Mouse (Mus musculus) embryonic facial prominence, embryonic 13.5 days (tissue): ENCODE results near the gene Gpr161. TPM values are rescaled to one million over a fixed set of nuclear protein-coding genes. Genes with fewer than 3 reads are reported as not detected.
A peak's percentile ranks its signal among the peaks of the same experiment; 100 is the strongest.
"Not testable (repeated sequence)": the region's sequence is repeated elsewhere in the genome, so short reads cannot be mapped to it uniquely, and the experiment has no call there.

Source experiments
- ATAC-seq: fragments of 200-750 bp; cut with Nextera tagmentation; 2 replicates; pipeline ENCODE4 v1.8.0; 2017; ENCODE audit warnings: low read depth; ENCODE audit not compliant: insufficient number of reproducible peaks, insufficient read depth, low FRiP score, low TSS enrichment
- H3K27ac ChIP-seq: fragments of 300-500 bp; sonication (generic); 2 replicates; pipeline ENCODE4 v1.5.1; 2015; ENCODE audit warnings: moderate library complexity, mild to moderate bottlenecking, inconsistent platforms
- H3K27me3 ChIP-seq: fragments of 300-500 bp; sonication (generic); 2 replicates; pipeline ENCODE4 v1.6.1; 2015; ENCODE audit warnings: mild to moderate bottlenecking, inconsistent platforms
- H3K36me3 ChIP-seq: fragments of 300-500 bp; sonication (generic); 2 replicates; pipeline ENCODE4 v1.6.1; 2015; ENCODE audit warnings: mild to moderate bottlenecking, inconsistent platforms
- H3K4me1 ChIP-seq: fragments of 300-500 bp; sonication (generic); 2 replicates; pipeline ENCODE4 v1.6.1; 2015; ENCODE audit warnings: inconsistent platforms
- H3K4me2 ChIP-seq: fragments of 300-500 bp; sonication (generic); 2 replicates; pipeline ENCODE4 v1.6.1; 2015; ENCODE audit warnings: moderate library complexity, mild to moderate bottlenecking, inconsistent platforms
- H3K4me3 ChIP-seq: fragments of 300-500 bp; sonication (generic); 2 replicates; pipeline ENCODE4 v1.5.1; 2015; ENCODE audit warnings: mild to moderate bottlenecking, inconsistent platforms
- H3K9ac ChIP-seq: fragments of 300-500 bp; sonication (generic); 2 replicates; pipeline ENCODE4 v1.6.1; 2015; ENCODE audit warnings: mild to moderate bottlenecking, inconsistent platforms
- H3K9me3 ChIP-seq: fragments of 300-500 bp; sonication (generic); 2 replicates; pipeline ENCODE4 v1.6.1; 2016; ENCODE audit warnings: inconsistent platforms
- WGBS: fragments of 180-500 bp; shearing (Covaris S2); methylation state at CpG from one replicate; pipeline ENCODE4 v1.1.7; 2015; ENCODE audit warnings: mixed read lengths; 5-methylcytosine and 5-hydroxymethylcytosine counted together
- polyA plus RNA-seq: library from polyadenylated mRNA; unstranded; fragments of >200 nt; fragmentation: Nextera tagmentation; extraction: Ambion mirVana; gene quantifications from 2 replicates; pipeline ENCODE4 v1.2.1, GENCODE M21; 2015

Gene Gpr161
- polyA plus RNA-seq, 1 experiment from 2014 or later = 2.1 TPM

DNA sequence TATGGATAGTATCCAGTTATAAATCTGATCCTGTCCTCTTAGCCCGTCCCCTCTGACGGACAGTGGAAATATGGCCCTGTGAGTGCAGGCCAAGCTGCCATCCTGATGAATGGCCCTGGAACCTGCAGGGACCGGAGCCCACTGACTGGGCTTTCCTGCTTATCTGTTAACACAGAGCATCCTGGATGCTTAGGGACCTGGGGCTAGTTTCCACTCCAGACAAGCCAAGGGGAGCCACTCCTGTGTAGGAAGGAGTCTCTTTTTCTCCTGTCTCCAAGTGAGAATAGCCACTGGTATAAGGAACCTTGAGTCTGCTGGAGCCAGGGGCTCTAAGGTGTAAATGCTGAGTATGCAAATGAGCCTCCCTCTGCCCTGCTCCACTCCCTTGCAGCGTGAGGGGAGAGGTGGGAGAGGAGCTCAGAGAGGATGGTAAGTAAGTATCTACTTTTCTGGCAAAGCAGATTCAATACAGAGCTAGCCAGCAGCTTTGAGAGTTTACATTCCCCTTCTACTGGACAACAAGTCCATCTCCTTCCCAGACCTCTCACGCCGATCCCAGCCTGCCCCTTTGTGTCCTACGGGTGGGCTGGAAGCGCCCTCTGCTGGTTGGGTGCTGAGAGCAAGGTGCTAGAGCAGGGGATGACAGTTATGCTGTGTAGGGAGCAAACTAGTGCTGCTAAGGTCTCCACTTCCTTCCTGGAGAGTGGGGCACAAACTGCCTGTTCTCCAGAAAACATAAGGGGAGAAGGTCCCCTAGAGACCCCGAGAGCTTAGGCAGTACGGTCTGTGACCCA lies 24.7 kb downstream of the Gpr161 start:
- Histone ChIP-seq H3K4me1 (peaks cover 10% of the 10 kb centered on the region; the same call in 1 of the 2 replicates), H3K36me3 (peaks cover 74% of the 10 kb centered on the region), H3K9ac (no peak overlapping the region; the same call in 1 of the 2 replicates), H3K9me3 (no peaks in the 10 kb centered on the region), H3K27me3 (no peaks in the 10 kb centered on the region), H3K4me3 (no peak overlapping the region), H3K4me2 (no peak overlapping the region), H3K27ac (no peak overlapping the region)
- WGBS = 49% methylated on average over 10 of the region's 10 CpGs
- no peak for ATAC-seq

- 0 out of 2 replicates have a peak, but pooled peaks have one; percentile 22 for ATAC-seq
- Histone ChIP-seq H3K9ac (no peak overlapping the region), H3K27me3 (no peaks in the 10 kb centered on the region), H3K4me3 (no peak overlapping the region), H3K36me3 (peaks cover 78% of the 10 kb centered on the region), H3K4me2 (no peak overlapping the region), H3K4me1 (peaks cover 9% of the 10 kb centered on the region; the same call in 1 of the 2 replicates), H3K27ac (0 out of 2 replicates have a peak overlapping the region, but pooled peaks have one; percentile 33), H3K9me3 (no peaks in the 10 kb centered on the region)
- 61% methylated on average over 13 of the region's 13 CpGs for WGBS
Measured at GRCm38 (mm10) chr1:165321393-165321861, 25.8 kb downstream of the Gpr161 start.

GRCm38 (mm10) chr1:165321891-165322290 lies 26.3 kb downstream of the Gpr161 start:
- H3K4me2 ChIP-seq = no peak overlapping the region
- no peaks in the 10 kb centered on the region for H3K9me3 ChIP-seq
- ATAC-seq = 0 out of 2 replicates have a peak, but pooled peaks have one; percentile 16
- H3K9ac ChIP-seq = no peak overlapping the region
- no peaks in the 10 kb centered on the region for H3K27me3 ChIP-seq
- H3K4me3 ChIP-seq = no peak overlapping the region
- H3K36me3 ChIP-seq = peaks cover 78% of the 10 kb centered on the region
- H3K4me1 ChIP-seq = peaks cover 7% of the 10 kb centered on the region; the same call in 1 of the 2 replicates
- H3K27ac ChIP-seq = 0 out of 2 replicates have a peak overlapping the region, but pooled peaks have one; percentile 33
- 71% methylated on average over 7 of the region's 7 CpGs for WGBS

GRCm38 (mm10) chr1:165322934-165323333 lies 27.3 kb downstream of the Gpr161 start:
- Histone ChIP-seq H3K4me3 (no peak overlapping the region), H3K4me2 (no peak overlapping the region), H3K9ac (no peak overlapping the region), H3K36me3 (peaks cover 72% of the 10 kb centered on the region), H3K9me3 (no peaks in the 10 kb centered on the region), H3K27me3 (no peaks in the 10 kb centered on the region), H3K27ac (no peak overlapping the region), H3K4me1 (peaks cover 13% of the 10 kb centered on the region)
- ATAC-seq = no peak
- 79% methylated on average over 7 of the region's 7 CpGs for WGBS

GRCm38 (mm10) chr1:165327370-165327769 lies 31.8 kb downstream of the Gpr161 start:
- Histone ChIP-seq H3K9me3 (no peaks in the 10 kb centered on the region), H3K27ac (no peak overlapping the region), H3K4me1 (peaks cover 6% of the 10 kb centered on the region; the same call in 1 of the 2 replicates), H3K27me3 (no peaks in the 10 kb centered on the region), H3K36me3 (peaks cover 35% of the 10 kb centered on the region), H3K4me2 (no peak overlapping the region), H3K4me3 (no peak overlapping the region), H3K9ac (no peak overlapping the region)
- no peak for ATAC-seq
- 48% methylated on average over 2 of the region's 2 CpGs for WGBS

- H3K27ac ChIP-seq = no peak overlapping the region
- WGBS = 62% methylated on average over 5 of the region's 5 CpGs
- H3K4me2 ChIP-seq = no peak overlapping the region
- H3K4me3 ChIP-seq = no peak overlapping the region
- no peak overlapping the region for H3K9ac ChIP-seq
- ATAC-seq = no peak
- H3K4me1 ChIP-seq = peaks cover 6% of the 10 kb centered on the region; the same call in 1 of the 2 replicates
- H3K9me3 ChIP-seq = no peaks in the 10 kb centered on the region
- peaks cover 35% of the 10 kb centered on the region for H3K36me3 ChIP-seq
- no peaks in the 10 kb centered on the region for H3K27me3 ChIP-seq
Measured at GRCm38 (mm10) chr1:165327831-165328230, 32.2 kb downstream of the Gpr161 start.

DNA sequence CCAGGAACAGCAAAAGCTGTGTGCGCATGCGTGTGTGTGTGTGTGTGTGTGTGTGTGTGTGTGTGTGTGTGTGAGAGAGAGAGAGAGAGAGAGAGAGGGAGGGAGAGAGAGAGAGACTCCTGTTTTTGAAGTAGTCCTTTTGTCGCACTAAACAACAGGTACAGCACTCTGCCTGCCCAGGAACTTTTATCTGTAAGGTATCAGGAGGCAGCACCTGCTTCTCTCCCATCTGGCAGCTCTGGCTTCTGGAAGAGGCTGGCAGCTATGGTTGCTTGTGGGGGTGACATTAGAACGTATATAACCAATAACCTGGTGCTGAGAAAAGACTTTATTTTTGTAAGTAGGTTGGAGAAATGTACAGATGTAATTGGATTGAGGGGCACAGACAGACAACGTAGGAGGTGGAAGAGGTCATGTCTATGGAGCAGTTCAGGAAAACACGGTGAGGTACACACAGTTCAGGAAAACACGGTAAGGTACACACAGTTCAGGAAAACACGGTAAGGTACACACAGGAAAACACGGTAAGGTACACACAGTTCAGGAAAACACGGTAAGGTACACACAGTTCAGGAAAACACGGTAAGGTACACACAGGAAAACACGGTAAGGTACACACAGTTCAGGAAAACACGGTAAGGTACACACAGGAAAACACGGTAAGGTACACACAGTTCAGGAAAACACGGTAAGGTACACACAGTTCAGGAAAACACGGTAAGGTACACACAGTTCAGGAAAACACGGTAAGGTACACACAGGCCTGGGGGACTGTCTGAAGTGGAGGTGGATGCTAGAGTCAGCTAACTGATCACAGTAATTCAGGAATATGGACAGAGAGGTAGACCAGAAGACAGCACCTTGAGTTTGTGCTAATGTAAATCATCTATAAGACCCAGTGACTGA lies 33.0 kb downstream of the Gpr161 start:
- peaks cover 27% of the 10 kb centered on the region for H3K36me3 ChIP-seq
- H3K9me3 ChIP-seq, H3K9ac ChIP-seq, H3K27me3 ChIP-seq, H3K27ac ChIP-seq, H3K4me2 ChIP-seq, H3K4me3 ChIP-seq, H3K4me1 ChIP-seq, ATAC-seq: not testable (repeated sequence)
- 94% methylated on average over 17 of the region's 17 CpGs for WGBS

DNA sequence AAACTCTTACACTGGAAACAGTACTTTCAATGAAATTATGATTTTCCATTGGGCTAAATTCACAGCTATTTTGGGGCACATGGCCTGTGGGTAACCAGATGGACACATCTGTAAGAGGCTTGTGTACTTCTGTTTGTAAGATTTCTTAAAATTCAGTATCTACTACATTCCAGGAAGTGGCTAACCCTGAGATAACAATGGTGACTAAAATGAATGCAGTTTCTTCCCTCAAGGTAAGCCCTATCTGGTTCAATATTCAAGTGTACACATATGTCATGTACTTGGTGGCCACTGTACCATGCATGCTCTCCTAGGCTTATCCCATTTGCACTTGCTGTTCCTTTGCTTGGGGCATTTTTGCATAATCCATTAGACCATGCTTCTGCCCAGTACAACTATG lies 35.3 kb downstream of the Gpr161 start:
- Histone ChIP-seq H3K9ac (no peak overlapping the region), H3K27ac (no peak overlapping the region), H3K4me1 (peaks cover 6% of the 10 kb centered on the region; the same call in 1 of the 2 replicates), H3K4me3 (no peak overlapping the region), H3K36me3 (peaks cover 8% of the 10 kb centered on the region; the same call in 1 of the 2 replicates), H3K4me2 (no peak overlapping the region), H3K9me3 (no peaks in the 10 kb centered on the region), H3K27me3 (no peaks in the 10 kb centered on the region)
- no peak for ATAC-seq

GRCm38 (mm10) chr1:165332797-165333196 lies 37.2 kb downstream of the Gpr161 start:
- Histone ChIP-seq H3K4me2 (no peak overlapping the region), H3K4me3 (no peak overlapping the region), H3K9me3 (no peaks in the 10 kb centered on the region), H3K27me3 (no peaks in the 10 kb centered on the region), H3K4me1 (0 out of 2 replicates have a peak, but pooled peaks cover 2% of the 10 kb centered on the region), H3K27ac (no peak overlapping the region), H3K36me3 (peaks cover 14% of the 10 kb centered on the region), H3K9ac (no peak overlapping the region)
- ATAC-seq = no peak
- WGBS = 83% methylated on average over 3 of the region's 3 CpGs

DNA sequence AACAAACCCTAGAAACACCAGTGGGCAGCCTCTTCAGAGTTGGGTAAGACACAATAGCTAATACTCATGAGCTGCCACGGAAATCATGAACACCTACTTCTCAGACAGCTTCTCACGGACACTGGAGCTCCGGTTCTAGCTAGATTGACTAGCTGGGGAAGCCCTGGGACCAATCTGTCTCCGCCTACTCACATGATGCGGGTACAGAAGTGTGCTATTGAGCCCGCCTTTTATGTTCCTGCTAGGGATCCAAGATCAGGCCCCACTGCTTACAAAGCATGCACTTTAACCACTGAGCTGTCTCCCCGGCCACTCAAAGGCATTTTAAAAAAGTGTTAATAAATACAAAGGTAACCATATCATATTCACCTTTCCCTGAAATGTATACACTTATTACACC lies 46.5 kb downstream of the Gpr161 start:
- H3K4me2 ChIP-seq = no peak overlapping the region
- H3K36me3 ChIP-seq = 0 out of 2 replicates have a peak, but pooled peaks cover 5% of the 10 kb centered on the region
- no peaks in the 10 kb centered on the region for H3K9me3 ChIP-seq
- no peak overlapping the region for H3K9ac ChIP-seq
- peaks cover 2% of the 10 kb centered on the region; the same call in 1 of the 2 replicates for H3K4me1 ChIP-seq
- no peaks in the 10 kb centered on the region for H3K27me3 ChIP-seq
- no peak for ATAC-seq
- H3K27ac ChIP-seq = no peak overlapping the region
- 68% methylated on average over 7 of the region's 7 CpGs for WGBS
- no peak overlapping the region for H3K4me3 ChIP-seq

GRCm38 (mm10) chr1:165344453-165344852 lies 48.9 kb downstream of the Gpr161 start:
- Histone ChIP-seq H3K36me3 (0 out of 2 replicates have a peak, but pooled peaks cover 2% of the 10 kb centered on the region), H3K4me1 (peaks cover 2% of the 10 kb centered on the region; the same call in 1 of the 2 replicates), H3K9me3 (no peaks in the 10 kb centered on the region), H3K27ac (no peak overlapping the region), H3K4me3 (no peak overlapping the region), H3K9ac (no peak overlapping the region), H3K27me3 (no peaks in the 10 kb centered on the region), H3K4me2 (no peak overlapping the region)
- WGBS = 21% methylated on average over 4 of the region's 4 CpGs
- ATAC-seq = no peak
